Mouse (Mus musculus) right cerebral cortex, postnatal 10 days (tissue): ENCODE data around the gene Lrrc73.
A peak's percentile ranks its signal among the peaks of the same experiment; 100 is the strongest.

Experiments
- DNase-seq, 2 experiments: peaks; one replicate each; pipeline ENCODE4 v3.0.0; 2021; ENCODE audit warnings: low spot score in 2 of 2

Lrrc73 gene

DNA sequence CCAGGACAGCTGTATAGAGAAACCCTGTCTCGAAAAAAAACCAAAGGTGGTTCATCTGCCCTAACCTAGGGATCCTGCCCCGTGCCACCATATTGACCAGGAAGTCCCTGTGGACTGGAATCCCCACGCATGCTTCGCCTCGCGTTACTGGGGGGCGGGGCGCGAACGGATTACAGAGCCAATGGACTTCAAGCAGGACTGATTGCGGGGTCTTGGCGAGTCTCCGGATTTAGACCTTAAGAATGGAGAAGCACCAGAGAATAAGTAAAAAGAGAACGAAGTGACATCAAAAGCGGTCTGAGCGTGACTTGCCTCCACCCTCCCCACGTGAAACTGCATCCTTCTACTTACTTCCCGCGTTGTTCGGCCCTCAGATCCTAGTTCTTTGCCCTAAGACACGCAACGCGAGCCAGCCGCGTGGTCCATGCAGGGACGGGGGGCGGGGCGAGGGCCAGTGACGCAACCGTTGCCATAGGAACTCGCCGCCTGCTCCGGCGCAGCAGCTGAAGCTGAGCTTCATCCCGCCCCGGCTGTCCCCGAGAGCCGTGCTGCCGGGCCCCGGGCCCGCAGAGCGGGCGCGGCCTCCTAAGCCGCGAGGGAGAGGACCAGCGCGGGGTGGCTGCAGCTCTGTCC, at the start of gene Lrrc73:
Lrrc73 (plus strand) TSS at position 80 of the 633 bp plus-strand sequence.
- peak; percentile 96 to 97 for DNase-seq

DNA sequence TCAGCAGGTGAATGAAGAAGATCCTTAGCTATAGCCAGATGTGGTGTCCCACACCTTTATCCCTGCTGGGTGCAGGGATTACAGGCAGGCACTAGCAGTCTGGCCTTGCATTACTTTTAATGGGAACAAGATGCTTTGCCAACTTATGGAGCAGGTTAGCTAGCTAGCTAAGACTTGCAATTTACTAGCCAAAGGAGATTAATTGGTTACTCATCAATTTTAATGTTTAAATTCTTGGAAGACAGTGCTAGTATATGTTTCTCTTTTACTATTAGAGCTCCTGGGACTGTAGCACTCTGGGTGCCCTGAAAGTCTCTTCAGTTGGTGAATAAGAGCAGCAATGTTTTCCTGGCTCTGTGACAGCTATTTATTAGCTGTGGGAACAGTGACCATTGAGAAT, 46.7 kb upstream of the Lrrc73 start:
- no peak for DNase-seq

DNA sequence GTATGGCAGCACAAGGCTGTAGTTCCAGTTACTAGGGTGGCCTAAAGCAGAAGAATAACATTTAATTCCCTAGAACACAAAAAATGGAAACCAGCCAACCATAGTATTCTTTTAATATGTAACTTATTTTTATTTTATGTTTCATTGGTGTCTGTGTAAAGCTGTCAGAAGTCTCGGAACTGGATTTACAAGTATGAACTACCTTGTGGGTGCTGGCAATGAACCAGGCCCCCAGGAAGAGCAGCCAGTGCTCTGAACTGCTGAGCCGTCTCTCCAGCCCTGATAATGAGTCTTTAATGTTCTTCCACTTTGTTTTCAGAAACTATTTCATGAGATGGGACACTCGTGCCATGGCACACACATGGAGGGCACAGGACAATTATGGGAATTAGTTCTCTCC, 42.8 kb upstream of the Lrrc73 start:
- DNase-seq: no peak

DNA sequence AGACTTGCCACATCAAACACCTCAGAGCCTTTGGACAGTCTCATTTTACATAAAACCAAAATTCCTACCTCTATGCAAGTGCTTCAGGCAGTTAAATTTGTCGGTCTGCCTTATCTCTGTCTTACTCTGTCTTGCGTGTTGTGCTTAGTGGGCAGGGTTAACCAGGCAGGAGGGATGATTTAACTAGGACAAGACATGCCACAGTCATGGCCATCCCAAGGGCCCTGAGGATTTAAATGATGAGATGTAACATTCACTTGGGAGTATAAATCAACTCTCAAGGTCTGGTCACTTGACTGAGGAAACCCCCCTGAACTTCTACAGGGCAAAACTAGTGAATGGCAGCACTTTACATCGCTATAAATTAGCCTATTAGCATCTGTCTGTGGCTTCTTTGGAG, 31.7 kb upstream of the Lrrc73 start:
- DNase-seq: no peak

DNA sequence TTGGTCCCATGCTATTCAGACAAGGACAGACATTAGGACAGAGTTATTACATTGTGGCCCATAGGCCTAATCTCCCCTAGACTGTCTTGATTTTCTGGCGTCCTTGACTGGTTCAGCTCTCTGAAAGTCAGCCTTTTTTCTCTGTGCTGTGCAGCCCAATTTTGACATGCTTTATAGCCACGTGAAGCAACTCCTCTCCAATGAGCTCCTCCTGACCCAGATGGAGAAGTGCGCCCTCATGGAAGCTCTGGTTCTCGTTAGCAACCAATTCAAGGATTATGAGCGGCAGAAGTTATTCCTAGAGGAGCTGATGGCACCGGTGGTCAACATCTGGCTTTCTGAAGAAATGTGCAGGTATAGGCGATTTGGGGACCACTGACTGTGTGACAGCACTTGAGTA, 25.8 kb upstream of the Lrrc73 start:
- DNase-seq: no peak

DNA sequence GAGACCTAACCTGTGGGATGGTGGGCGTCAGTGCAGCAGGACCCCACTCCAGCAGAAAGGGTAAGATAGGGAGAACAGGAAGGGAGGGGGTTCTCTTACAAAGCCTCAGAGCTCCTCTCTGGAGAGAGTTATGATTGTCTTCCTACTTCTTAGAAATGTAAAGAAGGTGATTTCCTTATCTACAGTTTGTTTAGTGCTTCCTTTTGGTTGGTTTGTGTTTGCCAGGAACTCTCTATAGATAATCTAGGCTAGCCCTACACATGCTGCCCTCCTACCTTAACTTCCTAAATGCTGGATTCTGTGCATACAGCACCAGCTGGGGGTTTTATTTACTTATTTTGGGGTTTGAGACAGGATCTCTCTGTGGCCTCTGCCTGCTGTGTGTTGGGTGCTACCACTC, 17.3 kb upstream of the Lrrc73 start:
- no peak for DNase-seq

DNA sequence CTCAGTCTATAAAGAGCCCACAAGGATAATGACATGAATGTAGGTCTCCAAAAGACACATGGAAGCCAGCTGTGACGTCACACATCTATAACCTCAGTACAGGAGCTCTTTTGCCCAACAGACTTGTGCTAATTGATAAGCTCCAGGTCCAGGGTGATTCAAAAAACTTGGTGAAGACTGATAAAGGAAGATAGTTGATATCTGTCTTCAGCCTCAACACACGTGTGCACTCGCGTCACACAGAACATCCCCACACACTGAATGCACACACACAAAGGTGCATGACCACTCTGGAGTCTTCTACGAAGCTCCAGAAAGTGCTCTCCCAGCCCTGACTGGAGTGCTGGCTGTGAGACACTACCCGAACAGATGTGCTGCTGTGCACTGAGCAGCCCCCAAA, 16.3 kb upstream of the Lrrc73 start:
- DNase-seq: no peak

DNA sequence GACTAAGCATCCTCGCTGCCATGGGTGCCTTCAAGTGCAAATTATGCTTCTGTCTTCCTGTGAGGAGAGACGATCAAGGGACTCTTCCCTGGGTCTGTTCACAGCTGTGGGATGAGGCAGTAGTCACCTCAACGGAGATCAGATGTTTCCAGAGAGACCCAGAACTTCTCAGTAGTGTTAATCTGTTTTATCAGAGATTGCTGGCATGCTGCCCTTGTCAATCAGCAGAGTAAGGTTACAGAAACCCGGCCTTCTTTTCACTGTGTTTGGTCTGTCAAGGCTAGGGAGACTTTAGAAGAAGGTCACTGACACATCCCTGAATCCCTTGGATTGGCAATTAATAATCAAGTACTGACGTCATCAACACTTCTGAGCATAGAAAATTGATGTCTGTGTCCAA, 15.9 kb upstream of the Lrrc73 start:
- no peak for DNase-seq

DNA sequence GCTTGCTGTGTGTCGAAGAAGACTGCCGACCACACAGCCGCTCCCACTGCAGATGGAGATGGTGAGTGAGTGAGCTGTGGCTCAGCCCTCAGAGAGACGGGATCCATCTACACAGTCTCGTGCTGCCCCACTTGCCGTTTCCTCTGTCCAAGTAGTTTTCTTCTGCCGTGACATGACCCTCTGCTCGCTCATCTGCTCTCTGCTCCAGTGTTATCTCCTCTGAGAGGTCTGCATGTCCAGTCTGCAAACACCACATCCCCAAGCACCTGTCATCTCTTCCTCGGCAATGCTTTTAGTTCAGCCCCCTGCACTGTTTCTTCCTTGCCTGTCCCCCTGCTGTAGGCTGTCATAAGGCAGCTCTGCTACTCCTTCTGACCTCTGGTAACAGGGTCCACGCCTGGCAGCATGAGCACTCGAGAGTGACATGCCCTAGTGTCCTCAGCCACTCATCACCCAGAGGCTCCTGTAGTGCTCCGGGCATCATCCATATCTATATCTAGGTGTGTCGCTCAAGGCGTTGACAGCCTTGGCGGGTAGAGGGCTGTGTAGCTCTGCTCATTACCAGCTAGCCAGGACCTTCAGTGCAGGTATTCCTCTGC, 13.7 kb upstream of the Lrrc73 start:
- DNase-seq: no peak

DNA sequence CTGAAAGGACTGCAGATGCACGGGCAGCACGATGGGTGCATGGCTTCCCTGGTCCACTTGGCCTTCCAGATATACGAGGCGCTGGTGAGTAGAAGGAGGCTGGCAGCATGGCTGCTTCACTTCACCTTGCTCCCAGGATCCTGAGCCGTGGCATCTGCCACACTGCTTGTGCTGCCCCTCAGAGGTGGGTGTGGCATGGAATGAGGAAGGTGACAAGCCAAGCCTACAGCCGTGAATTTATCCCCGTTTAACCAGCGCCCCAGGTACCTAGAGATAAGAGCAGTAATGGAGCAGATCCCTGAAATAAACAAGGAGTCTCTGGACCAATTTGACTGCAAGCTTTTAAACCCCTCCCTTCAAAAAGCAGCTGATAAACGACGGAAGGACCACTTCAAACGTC, 11.9 kb upstream of the Lrrc73 start:
- no peak for DNase-seq

DNA sequence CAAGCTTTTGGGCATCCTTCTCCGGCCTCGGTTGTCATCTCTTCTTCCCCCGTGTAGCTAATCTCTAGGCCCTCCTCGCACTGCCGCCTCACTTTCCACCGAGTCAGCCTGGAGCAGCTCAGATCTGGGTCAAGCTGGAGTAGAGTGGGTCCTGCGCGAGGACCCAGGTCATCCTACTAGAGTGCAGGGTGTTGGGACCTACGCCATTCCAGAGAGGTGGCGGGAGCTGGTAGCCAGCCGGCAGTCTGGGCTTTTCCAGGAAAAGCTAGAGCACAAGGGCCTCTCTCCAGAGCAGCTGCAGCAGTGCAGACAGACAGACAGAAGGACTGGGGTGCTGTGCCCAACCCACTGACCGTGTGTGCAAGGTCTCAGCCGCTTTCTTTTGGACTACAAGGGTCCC, 11.1 kb upstream of the Lrrc73 start:
- peak in 1 of 2 experiments; percentile 23 for DNase-seq

DNA sequence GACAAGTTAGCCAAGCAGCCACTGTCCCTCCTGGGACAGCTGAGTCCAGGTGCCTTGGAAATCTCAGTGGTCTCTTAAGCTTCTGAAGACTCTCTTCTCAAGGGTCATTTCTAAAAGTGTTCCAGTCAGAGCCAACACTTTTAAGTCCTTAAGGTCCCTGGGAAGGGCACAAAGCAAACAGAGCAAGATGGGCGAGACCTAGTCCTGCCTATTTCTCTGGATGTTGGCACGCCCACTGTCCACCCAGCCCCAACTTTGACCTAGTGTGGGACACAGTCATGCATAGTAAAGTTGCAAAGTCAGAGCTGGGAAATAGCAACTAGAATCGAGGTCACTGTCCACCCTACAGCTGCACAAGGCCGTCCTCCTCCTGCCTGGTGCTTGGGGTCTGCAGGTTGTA, 10.3 kb upstream of the Lrrc73 start:
- peak in 1 of 2 experiments; percentile 26 for DNase-seq

DNA sequence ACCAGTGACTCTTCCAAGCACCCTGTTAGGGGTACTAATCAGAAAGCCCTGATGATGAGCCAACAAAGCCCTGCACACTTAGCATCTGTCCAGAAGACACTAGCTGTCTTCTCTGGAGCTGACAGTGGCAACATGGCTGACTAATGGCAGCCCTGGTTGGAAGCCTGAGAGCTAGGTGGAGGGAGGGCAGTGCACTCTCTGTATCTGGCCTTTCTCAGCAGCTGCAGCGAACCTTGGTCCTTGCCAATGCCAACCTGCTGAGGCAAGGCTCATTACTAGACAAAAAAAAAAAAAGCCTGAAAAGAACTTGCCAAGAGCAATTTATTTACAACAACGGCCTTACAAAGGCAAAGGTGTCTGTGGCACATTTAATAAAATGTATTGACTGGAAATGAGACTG, 9.7 kb upstream of the Lrrc73 start:
- DNase-seq: no peak

DNA sequence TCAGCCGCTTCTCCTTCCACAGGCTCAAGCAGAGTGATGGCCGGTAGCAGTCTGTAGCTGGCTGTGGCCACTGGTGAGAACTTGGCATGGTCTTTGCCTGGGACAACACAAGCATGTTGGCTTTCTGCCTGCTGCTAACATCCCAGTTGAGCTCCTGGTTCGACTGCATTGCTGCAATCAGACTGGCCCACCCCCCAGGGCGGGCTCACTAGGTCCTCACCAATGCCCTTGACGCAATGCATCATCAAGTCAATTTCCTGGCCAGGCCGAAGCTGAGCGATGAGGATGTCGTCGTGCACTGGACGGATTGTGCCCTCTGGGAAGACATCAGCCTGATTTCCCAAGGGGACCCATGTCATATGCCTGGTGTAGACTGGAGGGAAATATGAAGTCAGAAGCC, 8.8 kb upstream of the Lrrc73 start:
- DNase-seq: peak in 1 of 2 experiments; percentile 48

DNA sequence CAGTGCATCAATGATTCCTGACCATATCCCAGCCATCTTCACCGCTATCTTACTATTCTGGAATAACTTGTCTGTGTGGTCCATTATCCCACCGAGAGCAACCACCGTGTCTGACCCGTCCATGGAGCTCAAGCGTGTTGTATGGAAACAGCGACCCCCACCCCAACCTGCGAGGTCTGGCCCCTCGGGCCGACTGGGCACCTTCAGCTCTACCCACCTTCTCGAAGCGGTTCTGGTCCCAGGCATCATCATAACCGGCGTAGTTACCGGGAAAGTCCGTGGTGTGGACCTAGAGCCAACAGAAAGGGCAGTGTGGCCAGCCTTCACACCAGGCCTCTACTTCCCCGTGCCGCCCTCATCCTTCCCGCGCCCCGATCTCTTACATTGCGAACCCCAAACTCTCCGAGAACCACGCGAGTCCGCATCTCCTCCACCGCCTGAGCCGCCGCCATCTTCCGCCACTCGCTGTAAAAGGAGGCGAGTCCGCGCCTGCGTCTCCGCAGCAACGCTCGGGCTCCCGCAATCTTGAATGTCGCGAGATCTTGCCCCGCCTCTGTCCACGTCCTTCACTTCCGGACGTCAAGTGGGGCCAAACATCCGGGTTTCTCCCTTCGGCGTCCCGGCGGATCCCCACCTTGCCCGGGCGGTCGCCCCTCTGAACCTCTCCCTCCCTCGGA, 5.7 kb upstream of the Lrrc73 start, which contains the start of the genes Polr1c and Yipf3:
Polr1c (minus strand) TSS at position 543 of the 677 bp plus-strand sequence.
Yipf3 (plus strand) TSS at position 569 of the 677 bp plus-strand sequence.
- DNase-seq: peak; percentile 97

DNA sequence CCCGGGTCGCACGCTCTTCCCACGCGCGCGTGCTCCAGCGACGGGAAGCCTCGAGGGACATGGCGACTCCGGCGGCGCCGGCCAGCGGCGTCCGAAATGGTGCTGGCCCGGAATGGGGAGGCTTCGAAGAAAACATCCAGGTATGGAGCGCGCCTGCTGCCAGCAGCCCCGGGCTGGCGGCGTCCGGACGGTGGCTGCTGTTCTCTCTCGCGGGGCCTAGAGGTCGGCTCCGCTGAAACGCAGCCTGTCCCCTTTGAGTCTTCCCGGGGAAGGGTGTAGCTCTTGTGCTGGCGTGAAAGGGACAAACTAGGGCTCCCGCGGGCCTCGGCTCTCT, 5.2 kb upstream of the Lrrc73 start:
- no peak for DNase-seq

DNA sequence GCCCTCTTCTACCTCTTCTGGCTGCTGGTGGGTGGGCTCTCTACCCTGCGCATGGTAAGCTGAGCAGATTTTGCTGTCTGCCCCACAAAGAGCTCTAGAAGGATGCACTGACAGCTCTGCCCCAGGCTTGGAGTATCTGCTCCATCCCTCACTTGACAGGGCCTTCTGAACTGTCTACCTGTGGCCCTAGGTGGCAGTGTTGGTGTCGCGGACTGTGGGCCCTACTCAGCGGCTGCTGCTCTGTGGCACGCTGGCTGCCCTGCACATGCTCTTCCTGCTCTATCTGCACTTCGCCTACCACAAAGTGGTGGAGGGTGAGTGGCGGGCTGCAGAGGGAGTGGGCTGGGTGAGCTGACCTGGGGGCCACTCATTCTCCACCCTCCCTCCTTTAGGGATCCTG, 2.2 kb upstream of the Lrrc73 start:
- peak in 1 of 2 experiments; percentile 34 for DNase-seq

DNA sequence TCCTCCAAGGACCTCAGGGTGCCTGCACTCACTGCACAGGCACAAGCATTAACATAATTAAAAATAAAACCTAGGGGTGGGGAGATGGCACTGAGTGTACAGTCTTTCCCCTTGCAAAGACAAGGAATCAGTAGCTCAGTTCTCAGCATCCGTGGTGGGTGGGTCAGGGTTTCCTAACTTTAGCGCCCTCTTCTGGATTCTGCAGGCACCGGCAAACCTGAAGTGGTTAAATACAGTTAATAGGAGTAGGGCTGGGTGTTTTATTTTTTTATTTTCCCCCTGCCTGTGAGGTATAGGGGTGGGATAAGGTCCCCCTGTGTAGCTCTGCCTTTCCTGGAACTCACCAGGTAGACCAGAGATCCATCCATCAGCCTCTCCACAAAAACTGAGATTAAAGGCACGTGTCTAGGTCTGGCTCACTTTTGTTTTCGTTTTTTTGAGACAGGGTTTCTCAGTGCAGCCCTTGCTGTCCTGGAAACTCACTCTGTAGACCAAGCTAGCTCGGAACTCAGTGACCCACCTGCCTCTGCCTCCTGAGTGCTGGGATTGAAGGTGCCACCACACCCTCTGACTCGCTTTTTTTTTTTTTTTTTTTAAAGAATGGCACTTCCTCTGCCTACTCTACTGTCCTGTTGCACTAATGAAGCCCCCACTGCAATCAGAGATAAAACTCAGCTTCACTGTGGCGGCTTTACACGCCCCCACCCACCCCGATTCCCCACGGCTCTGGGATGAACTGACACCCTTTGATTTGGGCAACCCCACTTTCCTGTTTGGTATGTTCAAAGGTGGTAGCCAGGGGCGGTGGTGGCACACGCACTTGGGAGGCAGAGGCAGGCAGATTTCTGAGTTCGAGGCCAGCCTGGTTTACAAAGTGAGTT, 520 bp upstream of the Lrrc73 start:
- peak in 1 of 2 experiments; percentile 67 for DNase-seq

DNA sequence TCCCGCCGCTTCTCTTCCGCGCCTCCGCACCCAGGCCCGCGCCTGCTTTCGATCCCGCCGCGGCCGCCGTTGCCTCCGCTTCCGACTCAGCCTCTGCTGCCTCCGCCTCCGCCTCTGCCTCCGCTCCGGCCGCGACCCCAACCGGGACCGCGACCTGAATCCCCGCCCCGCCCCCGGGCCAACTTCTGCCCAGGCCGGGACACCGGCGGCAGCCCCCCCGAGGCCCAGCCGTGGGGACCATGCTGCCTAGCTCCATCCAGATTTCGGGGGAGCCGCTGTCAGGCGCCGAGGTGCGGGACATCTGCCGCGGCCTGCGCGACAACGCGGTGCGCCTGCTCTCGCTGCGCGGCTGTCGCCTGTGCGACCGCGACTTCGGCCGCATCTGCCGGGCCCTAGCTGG, 775 bp downstream of the Lrrc73 start:
- peak; percentile 61 to 66 for DNase-seq

DNA sequence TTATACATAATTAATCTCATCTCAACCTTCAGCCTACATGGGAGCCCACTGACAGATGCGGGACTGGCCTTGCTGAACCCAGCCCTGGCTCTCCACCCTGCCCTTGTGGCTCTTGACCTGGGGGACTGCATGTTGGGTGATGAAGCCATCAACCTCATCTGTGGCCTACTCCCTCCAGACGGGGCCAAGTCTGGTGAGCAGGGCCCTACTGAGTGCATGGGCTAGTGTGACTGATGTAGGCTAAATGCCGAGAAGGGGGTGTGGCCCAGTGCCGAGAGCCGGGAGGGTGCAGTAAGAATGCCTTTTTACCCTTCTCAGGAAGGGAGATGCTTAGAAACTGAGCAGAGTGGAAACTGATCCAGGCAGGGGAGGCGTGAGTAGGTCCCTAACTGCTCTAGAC, 1.8 kb downstream of the Lrrc73 start:
- peak in 1 of 2 experiments; percentile 39 for DNase-seq

DNA sequence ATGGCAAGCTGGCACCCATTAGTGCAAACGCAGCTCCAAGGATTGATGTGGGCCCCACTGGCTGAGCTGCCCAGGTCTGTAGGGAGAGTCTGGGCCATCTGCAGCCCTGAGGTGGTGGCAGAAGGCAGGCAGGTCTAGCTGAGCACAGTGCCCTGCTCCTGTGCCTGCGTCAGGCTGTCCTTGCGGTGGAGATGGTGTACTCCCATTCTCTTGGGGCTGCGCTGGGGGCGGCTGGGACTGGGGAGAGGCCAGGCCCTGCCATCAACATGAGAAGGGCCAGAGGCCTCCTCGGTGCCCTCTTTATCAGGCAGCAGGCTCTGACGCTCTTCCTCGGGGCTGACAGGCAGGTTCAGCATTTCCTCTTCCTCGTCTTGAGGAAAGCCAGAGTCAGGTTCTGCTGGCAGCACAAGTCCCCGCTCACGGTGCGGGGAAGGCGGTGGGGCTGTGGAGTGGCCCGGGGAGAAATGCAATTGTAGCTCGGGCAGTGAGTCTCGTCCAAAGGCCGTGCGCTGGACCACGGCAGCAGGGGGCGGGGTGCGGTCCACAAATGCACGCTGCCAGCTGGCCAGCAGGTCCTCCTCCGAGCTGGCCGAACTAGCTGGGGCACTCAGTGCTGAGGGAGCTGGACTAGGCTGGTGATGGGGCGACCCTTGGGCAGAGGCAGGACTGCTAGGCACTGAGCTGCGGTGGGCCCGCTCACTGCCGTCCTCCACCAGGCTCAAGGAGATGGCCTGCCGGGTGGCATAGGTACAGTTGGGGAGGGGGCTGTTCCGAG, 5.1 kb downstream of the Lrrc73 start:
- peak in 1 of 2 experiments; percentile 33 for DNase-seq
